Mouse (Mus musculus) urinary bladder, postnatal 14 days (tissue): Measurements from ENCODE around the gene Slc2a6.

Experiments used
- DNase-seq: peaks from one replicate; pipeline ENCODE4 v3.0.0; 2021; ENCODE audit warnings: low spot score

Slc2a6 gene

DNA sequence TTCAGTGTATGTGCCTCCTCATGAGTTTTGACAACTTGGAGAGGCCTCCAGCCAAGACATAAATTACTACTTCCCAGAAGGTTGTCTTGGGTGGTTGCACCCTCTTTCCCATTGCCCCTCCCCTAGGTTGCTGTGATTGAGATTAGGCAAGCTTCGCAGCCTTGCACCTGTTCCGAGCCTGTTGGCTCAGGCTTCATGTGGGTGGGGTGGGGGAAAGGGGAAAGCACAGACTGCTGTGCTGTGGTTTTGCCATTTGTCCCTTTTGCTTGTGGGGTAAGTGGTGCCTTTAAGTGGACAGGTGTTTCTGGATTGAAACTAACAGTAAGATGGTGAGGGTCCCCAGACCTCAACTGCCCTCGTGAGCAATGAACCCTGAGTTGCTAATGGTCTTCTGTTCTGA lies 8.2 kb upstream of the Slc2a6 start:
- no peak for DNase-seq

DNA sequence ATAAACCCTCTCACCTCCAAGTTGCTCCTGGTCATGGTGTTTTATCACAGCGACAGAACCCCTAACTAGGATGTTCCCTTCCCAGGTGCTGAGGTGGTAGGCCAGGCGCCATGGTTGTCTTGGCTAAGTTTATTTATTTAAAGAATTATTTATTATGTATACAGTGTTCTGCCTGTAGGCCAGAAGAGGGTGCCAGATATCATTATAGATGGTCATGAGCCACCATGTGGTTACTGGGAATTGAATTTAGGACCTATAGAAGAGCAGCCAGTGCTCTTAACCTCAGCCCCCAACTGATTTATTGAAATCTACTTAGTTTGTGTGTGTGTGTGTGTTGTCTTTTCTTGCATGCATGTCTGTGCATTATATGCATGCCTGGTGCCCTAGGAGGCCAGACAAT lies 4.6 kb upstream of the Slc2a6 start:
- no peak for DNase-seq

DNA sequence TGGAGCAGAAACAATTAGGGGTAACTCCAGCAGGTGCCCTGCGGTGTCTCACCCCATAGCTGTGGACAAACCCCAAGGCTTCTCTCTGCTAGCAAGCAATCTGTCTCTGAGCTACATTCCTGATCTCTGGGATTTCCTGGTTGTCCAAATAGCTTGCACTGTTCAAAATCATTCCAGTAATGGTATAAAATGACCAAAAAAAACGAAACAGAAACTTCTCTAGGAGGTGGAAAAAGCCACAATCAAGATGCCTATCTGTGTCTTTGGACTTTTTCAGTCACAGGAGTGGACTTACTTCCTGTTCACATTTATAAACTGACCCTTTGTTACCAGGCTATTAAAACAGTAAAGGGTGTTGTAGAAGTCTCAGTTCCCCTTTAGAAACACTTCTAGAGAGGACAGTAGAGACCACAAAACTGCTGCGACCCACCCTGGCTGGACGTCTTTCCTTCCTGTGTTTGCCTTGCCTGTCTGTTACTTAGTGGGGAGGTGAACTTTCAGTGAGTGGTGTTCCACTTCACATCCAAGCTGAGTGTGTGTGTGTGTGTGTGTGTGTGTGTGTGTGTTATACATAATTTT lies 728 bp upstream of the Slc2a6 start:
- DNase-seq: no peak

DNA sequence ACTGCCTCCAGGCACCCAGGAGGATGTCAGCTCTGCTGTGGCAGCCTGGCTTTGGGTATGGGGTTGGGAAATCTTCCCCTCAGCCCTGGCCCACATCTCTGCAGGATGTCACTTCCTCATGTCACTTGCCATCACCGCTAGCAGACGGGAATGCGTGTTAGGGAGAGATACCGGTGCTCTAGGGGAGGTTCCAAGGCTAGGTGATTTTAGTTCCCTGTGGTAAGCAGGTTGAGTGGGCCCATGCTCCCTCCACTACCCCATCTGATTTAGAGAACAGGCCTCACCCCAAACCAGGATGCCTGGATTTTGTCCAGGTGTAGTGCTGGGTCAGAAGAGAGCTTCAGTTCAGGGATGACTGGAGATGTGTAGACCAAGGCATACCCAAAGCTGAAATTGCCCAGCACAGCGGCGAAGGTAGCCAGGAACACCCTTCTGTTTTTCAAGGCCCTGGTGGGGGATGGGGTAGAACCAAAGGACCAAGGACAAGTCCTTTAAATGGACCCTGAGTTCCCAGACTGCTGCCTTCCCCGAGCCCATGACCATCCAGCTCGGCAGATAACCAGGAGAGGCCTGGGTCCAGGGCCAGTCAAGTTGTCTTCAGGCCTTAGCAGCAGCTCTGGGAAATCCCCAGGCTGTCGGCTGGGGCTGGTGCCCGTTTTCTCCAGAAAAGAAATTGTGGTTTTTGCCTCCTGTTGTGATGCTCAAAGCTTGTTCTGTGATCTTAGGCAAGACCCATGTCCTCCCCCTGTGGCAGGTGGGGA lies 761 bp downstream of the Slc2a6 start:
- no peak for DNase-seq

DNA sequence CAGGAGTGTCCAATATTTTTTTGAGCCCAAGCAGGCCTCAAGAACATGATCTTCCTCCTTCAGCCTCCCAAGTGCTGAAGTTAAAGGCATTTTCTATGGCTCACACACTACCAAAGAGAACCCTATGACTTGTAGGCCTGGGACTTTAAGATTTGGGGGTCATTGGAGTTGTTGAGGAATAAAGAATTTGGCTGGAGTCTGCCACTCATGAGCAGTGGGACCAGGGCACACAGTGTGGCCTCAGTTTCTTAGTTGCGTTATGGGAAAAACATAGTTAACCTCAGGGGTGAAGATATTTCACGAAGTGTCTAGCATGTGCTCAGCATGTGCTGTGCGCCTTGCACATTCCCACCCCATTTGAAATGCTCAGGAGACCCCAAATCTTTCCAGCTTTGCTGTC lies 1.5 kb downstream of the Slc2a6 start:
- no peak for DNase-seq

DNA sequence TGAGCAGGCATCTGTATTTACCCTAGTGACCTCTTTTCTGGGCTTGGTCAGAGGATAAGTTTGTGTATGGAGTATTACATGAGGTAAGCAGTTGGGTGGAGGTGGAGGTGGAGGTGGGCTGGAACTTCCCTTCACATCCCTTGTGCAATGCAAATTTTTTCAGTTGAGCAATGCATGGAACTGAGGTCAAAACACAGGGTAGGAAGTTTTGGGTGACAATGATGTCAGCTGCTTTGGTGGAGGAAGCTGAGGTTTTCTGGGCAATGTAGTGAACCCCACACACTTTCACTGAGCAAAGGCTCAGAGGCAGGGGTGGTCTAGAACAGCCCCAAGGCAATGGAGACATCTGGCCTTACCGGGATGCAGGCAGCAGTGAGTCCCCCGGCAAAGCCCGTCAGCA lies 2.3 kb downstream of the Slc2a6 start:
- DNase-seq: no peak

DNA sequence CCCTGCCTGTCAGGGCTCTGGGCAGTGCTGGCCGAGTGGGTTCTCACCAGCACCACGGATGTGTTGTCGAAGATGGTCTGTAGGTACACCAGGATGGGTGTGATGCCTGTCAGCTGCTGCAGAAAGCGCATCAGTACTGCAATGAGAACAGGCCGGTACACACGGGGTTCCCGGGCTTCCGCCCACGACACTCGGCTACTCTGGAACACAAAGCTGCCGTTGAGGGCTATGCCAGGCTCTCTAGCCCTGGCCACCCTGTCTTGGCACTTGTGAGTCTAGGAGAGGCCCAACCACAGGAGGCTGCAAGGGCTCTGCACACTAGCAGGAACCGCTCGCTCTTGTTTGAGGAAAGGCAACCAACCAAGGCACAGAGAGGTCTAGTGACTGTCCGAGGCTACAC lies 3.7 kb downstream of the Slc2a6 start:
- no peak for DNase-seq

DNA sequence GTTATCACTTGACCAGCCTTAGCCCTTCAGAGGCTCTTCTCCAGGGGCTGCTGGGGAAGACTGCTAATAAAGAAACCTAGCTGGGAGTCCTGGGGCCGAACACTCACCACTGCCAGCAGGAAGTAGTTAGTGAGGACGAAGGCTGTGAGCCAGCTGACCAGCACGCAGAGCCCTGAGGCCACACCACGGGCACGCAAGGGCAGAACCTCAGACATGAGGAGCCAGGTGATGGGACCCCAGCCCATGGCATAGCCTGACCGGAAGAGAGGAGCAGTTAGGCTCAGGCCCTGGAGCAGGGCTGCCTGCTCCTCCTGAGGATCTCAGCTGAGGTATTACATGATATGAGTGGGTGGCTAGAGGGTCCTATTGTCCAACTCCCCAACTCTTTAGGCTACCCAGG lies 5.2 kb downstream of the Slc2a6 start:
- no peak for DNase-seq

DNA sequence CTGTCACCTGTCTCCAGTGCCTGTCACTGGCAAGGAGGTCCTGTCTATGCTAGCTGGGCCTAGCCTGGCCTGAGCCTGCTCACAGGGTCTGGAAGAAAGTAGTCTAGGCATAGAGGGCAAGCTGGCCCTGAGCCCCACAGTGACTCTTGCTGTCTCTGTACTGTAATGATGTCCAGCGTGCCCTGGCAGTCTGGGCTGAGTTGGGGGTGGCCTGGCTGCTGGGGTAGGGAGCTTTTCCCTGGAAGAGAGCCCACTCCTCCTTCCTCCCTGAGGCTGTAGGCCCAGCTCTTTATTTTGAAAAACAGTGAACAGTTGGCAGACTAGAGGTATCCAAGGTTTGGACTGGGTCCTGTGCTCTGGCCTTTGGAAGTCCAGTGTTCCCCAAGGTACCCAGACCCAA lies 6.7 kb downstream of the Slc2a6 start:
- no peak for DNase-seq

DNA sequence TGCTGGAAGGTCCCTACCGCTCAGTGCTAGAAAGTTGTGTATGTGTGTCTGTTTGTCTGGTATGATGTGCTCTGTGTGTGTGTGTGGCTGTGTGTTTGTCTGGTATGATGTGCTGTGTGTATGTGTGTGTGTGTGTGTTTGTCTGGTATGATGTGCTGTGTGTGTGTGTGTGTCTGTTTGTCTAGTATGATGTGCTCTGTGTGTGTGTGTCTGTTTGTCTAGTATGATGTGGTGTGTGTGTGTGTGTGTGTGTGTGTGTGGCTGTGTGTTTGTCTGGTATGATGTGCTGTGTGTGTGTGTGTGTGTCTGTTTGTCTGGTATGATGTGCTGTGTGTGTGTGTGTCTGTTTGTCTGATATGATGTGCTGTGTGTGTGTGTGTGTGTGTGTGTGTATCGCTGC lies 8.3 kb downstream of the Slc2a6 start:
- no peak for DNase-seq

DNA sequence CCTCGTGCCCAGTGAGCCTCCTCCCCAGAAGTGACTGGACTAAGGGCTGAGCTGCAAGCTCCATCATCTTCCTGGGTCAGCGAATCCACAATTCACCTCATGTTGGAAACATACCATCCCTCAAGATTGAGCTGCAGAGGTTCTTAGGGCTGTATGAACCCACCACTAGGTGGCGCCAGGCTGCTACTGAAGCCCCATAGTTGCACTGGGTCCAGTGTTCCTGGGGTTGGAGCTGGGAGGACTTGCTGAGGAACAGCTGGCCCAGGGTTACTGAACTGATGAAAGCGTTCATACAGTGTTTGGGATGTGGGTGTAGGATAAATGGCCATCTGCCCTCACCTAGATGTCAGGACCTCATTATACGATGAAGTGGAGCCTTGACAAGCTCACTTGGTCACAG lies 10.0 kb downstream of the Slc2a6 start:
- DNase-seq: peak; percentile 77

DNA sequence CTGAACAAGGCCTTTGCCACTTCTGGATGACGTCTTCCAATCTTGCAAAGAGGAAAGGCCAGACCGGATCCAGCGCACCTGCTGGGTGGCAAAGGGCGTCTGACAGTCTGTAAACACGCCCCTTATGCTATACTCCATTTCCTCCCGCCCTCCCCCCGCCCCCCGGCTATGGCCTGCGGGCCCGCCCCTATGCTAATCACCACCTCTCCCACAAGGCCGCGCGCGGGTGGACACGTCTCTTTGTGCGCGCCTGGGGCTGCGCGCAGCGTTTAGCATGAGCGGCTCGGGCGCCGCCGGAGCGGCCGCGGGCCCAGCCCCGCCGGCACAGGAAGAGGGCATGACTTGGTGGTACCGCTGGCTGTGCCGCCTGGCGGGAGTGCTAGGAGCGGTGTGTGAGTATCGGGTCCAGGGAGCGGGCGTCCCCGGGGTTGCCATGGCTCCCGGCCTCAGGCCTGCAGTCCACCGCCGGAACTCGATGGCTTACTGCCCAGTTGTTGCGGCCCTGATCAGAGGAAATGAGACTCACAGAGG lies 18.0 kb downstream of the Slc2a6 start, which contains the start of gene Cacfd1:
TSS of gene Cacfd1 (plus strand) at position 213 of the 531 bp plus-strand sequence.
- peak; percentile 88 for DNase-seq

DNA sequence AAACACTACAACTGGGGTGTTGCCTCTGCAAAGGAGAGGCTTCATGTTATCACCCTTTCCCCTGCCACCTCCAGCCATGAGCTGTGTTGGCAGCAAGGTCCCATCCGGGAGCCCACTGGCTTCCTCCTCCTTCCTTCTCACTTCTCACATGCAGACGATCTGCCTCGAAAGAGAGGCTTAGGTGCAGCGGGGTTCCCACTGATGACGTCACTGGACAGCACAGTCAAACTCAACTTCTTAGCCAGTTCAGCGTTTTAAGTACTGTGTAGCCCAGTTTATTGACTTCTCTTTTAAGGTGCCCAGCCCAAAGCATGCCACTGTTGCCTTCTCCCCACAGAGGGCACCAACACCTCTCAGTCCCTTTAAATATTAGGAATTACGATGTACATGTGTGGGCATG lies 20.1 kb downstream of the Slc2a6 start:
- no peak for DNase-seq

DNA sequence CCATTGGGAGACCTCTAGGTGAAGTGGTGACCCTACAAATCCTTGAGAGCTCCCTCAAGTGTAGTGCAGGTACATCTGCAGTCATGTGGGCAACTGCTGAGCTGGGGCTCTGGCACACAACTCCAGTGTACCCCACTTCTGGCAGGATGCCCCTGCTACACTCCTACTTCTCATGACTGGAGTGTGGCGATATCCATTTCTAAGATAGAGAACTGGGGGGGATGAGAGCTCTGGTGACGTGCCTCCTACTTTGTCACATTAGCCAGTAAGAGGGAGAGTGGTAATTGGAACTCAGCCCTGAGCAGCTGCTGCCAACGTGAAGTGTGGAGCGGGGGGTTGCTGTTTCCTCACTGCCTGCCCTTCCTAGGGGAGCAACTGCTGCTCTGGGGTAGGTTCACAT lies 21.5 kb downstream of the Slc2a6 start:
- DNase-seq: no peak

DNA sequence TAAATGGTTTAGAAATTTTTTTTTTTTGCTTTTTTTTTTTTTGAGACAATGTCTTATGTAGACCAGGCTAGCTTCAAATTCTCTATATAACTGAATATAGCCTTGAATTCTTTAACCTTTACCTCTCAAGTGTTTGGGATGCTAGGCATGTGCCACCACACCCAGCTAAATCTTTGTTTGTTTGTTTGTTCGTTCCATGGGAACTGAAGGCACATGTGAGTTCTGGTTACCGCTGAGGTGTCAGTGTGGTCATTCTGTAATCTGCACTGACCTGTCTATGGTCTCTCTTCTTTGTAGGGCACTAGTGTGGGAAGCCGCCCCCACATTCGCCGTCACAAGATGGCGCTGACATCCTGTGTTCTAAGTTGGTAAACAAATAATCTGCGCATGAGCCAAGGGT lies 29.8 kb downstream of the Slc2a6 start:
- DNase-seq: no peak

DNA sequence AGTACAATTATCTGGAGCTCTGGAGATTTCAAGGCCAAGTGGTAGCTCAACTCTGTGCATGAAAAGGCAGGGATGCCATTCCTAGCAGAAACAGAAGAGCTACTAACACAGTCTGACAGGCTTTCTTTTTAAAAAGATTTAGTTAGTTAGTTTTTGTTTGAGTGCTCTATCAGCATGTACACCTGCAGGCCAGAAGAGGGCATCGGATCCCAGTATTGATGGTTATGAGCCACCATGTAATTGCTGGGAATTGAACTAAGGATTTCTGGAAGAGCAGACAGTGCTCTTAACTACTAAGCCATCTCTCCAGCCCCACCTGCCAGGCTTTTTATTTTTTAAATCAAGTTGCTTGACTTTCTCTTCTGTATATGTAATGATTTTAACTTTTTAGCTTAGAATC lies 30.3 kb downstream of the Slc2a6 start:
- no peak for DNase-seq

DNA sequence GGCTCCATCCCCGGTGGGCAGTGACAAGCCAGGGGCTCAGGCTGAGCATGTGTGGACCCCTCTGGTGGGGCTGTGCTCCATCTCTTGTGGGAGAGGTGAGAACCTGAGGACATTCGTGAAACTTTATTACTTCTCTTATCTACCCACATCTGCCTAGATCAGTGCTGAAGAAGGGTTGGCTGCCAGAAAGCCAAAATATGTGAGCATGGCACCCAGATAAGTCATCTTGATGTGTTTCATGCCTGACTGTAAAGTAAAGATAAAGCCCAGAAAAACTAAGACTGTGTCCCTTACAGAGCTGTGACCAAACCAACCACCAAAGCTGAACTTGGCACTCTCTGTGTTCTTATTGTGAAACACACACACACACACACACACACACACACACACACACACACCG lies 33.9 kb downstream of the Slc2a6 start:
- DNase-seq: no peak

DNA sequence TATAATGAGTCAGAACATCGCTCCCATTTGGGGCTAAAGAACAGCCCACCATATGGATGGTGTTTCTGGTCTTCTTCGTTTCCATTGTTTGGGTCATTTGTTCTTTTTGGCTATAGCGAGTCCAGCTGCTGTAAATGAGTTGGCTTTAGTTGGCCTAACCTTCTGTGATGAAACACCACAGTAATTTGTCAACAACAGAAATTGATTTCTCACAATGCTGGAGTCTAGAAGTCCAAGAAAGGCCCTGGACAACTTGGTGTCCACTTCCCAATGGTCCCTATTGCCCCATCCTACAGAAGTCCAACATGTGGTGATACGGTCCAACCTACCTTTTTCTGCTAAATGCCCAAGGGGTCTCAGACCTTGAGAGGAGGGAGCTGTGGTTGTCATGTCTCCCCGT lies 43.2 kb downstream of the Slc2a6 start:
- DNase-seq: no peak

DNA sequence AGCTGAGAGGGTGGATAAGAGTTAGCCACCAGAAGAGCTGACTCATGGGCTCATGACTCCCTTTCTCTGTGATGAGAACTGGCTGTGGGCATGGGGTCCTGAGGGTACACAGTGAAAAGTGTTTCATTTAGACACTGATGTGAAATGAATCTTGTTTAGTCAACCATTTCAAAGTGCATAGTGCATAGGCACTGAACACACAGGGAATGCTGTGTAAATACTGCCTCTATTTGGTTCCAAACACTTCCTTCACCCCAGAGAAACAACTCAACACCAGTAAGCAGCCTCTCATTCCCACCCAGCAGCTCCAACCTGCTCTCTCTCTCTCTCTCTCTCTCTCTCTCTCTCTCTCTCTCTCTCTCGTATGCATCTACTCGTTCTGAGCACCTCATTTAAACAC lies 43.6 kb downstream of the Slc2a6 start:
- DNase-seq: no peak

DNA sequence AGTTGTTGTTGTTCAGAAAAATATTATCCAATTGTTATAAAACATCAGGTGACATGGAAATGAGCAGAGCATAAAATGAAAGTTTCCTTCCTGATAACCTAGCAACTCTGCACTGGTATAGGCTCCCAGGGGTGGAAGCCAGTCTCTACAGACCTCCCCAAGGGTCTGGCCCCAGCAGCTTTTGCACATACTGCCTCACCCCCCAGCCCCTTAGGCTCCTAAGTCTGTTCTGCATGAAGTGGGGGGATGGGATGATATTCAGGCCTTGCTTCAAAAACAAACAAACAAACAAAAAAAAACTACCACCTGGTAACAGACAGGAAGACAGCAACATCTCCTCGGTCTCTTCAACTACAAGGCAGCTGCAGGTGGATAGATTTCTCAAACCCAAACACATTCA lies 47.4 kb downstream of the Slc2a6 start:
- no peak for DNase-seq

DNA sequence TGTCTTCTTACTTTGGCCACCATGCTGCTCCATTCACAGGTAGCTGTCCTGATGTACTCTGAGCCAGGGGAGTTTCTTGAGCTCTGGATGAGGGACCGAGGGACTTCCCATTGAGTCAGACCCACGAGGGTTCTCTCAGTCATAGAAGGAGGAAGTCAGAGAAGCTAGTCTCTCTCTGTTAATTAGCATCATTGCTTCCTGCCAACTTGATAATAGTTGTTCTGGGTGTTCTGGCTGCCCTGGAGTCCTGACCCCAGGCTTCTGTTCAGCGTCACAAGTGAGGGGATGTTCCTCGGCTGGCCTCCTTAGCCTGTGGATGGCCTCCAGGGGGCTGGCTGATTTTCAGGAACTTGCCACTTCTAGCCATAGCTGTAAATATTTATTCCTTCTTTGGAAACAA lies 53.8 kb downstream of the Slc2a6 start:
- DNase-seq: no peak

DNA sequence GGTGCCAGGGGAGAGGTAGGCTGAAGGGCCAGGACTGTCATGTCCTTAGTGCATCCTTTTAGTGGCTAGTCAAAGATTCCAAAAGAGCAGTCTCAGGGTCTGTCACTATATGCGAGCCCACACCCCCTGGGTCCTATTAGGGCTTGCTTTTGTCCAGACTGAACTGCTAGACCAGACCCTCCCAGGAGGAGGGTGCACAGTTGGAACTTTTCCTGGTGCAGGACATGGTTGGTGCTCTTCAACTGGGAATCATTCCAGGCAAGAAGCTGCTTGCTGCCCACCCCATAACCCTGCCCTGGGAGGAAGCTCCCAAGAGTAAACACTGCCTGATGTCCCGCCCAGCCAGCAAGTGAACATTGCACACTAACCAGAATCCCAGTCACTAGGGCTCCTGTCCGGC lies 54.7 kb downstream of the Slc2a6 start, which contains the start of gene Adamts13:
TSS of gene Adamts13 (plus strand) at position 301 of the 400 bp plus-strand sequence.
- no peak for DNase-seq
